ENCODE assay signal across 8 mouse cellular contexts in the genomic region with DNA sequence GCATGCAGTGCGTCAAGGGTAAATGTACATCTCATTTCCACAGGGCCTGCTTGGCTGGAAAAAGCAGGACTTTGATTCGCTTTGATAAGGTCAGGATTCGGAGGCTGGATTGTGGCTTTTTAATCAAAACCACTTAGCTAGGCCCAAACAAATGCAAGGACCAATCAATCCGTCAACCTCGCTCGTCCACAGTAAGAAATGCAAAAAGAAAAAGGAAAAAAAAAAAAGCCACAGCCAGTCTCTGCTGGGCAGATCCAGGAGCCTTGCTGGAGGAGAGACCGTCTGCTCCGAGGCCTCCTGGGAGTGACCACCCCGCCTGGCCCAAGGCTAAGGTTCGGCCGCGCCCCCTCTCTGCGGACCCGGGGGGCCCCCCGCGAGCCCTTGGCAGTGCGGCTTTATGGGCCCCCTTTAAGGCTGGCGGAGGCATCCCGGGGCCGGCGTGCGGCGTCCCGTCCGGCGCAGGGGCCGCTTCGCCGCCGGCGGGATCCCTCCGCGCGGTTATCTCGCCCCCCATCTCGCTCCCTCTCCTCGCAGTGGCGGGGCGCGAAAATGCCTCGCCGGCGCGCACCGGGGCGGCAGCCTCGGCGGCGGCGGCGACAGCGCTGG. TPM values are rescaled to one million over a fixed set of nuclear protein-coding genes. Genes with fewer than 3 reads are reported as not detected.
DNase-seq lines count a peak whose midpoint lies in the region; ATAC-seq lines count a peak whose summit lies in the region.

A gene (plus strand): TSS at position 223 of the 606 bp plus-strand sequence.

- DNase-seq in thymus, postnatal 14 days, result peak; percentile 44
- no peak for DNase-seq in thymus, postnatal 0 days (ENCODE audit: low spot score)
- peak; percentile 84 for DNase-seq in kidney, adult 11 months
- DNase-seq in midbrain, embryonic 11.5 days (ENCODE audit: low spot score, missing footprints), result peak; percentile 93
- peak; percentile 83 for DNase-seq in urinary bladder, postnatal 25 days (ENCODE audit: low spot score)
- no peak for DNase-seq in natural killer cell, adult 2 months (ENCODE audit: low spot score in 2 of 2)
- no peak for DNase-seq in frontal cortex, postnatal 36 days (ENCODE audit: low spot score in 2 of 2)

- H3K4me3 ChIP-seq in forebrain, embryonic 15.5 days, result peak within 1 kb of the TSS; percentile 32
- peak within 1 kb of the TSS; percentile 34 for H3K4me3 ChIP-seq in midbrain, embryonic 11.5 days (ENCODE audit: low read depth, low read length)

- H3K27ac ChIP-seq in forebrain, embryonic 15.5 days (replicated peaks), result no peak within 1 kb of the TSS
- H3K27ac ChIP-seq in midbrain, embryonic 11.5 days (ENCODE audit: low read depth, low read length), result no peak within 1 kb of the TSS

- peak within 1 kb of the TSS; percentile 45 for H3K4me2 ChIP-seq in forebrain, embryonic 15.5 days (replicated peaks)
- H3K4me2 ChIP-seq in midbrain, embryonic 11.5 days, result peak within 1 kb of the TSS; percentile 49

- ATAC-seq in forebrain, embryonic 15.5 days (replicated peaks), result no peak
- ATAC-seq in midbrain, embryonic 11.5 days (ENCODE audit: low FRiP score), result peak; percentile 41; the same call in 1 of the 2 replicates

- no peak within 1 kb of the TSS for H3K9ac ChIP-seq in forebrain, embryonic 15.5 days (replicated peaks)
- no peak within 1 kb of the TSS for H3K9ac ChIP-seq in midbrain, embryonic 11.5 days (ENCODE audit: low read length)

- H3K9me3 ChIP-seq in forebrain, embryonic 15.5 days, result no peaks in the 10 kb centered on the region
- H3K9me3 ChIP-seq in midbrain, embryonic 11.5 days (ENCODE audit: control insufficient read depth, low read length), result no peaks in the 10 kb centered on the region

- WGBS in forebrain, embryonic 15.5 days, result under 1% methylated on average over 41 of the region's 52 CpGs
- WGBS in midbrain, embryonic 11.5 days, result under 1% methylated on average over 45 of the region's 52 CpGs

- H3K36me3 ChIP-seq in forebrain, embryonic 15.5 days, result no peaks in the 10 kb centered on the region
- no peaks in the 10 kb centered on the region for H3K36me3 ChIP-seq in midbrain, embryonic 11.5 days (ENCODE audit: control insufficient read depth, insufficient read depth, low read length)

- H3K4me1 ChIP-seq in forebrain, embryonic 15.5 days, result peaks cover 14% of the 10 kb centered on the region
- peaks cover 13% of the 10 kb centered on the region for H3K4me1 ChIP-seq in midbrain, embryonic 11.5 days (ENCODE audit: control insufficient read depth, insufficient read depth, low read length)

- H3K27me3 ChIP-seq in forebrain, embryonic 15.5 days, result peaks cover 94% of the 10 kb centered on the region
- H3K27me3 ChIP-seq in midbrain, embryonic 11.5 days (ENCODE audit: control insufficient read depth, insufficient read depth, low read length), result peaks cover 98% of the 10 kb centered on the region

RNA-seq across cellular contexts. Expression of the gene that starts here (rescaled TPM):
- polyA plus RNA-seq in thymus, postnatal 0 days (2015; fragmentation: Nextera tagmentation; extraction: Ambion mirVana), result 0.72 and 0.73 TPM in 2 replicates
- 0.10 TPM in 1 of 2 replicates, not detected in the other for polyA plus RNA-seq in forebrain, embryonic 15.5 days (2015; fragmentation: Nextera tagmentation; extraction: Ambion mirVana)
- 0.11 TPM in 1 of 2 replicates, not detected in the other for polyA plus RNA-seq in midbrain, embryonic 11.5 days (2014; fragmentation: Nextera tagmentation; extraction: Ambion mirVana)

Comparison
In these comparisons a context has a peak if more than half of its experiments do, and no peak if none do; other contexts are left out.
1. DNase-seq: peak in thymus, postnatal 14 days (single experiment), kidney, adult 11 months (single experiment) and urinary bladder, postnatal 25 days (single experiment); none in thymus, postnatal 0 days (single experiment), natural killer cell, adult 2 months (0 of 2) and frontal cortex, postnatal 36 days (0 of 2).
2. Peak in DNase-seq, ATAC-seq, H3K4me3 ChIP-seq and H3K4me2 ChIP-seq in midbrain, embryonic 11.5 days; RNA of the gene not detected or under 1 TPM.